Mouse (Mus musculus) C2C12 (cell line): ENCODE measurements around the gene Rasal1.

Experiments used
- CTCF ChIP-seq: IDR thresholded peaks from one replicate; pipeline ENCODE4 v1.5.1; 2011; ENCODE audit not compliant: control insufficient read depth, insufficient read depth, insufficient read length
- MAX ChIP-seq: IDR thresholded peaks from one replicate; pipeline ENCODE4 v1.6.1; 2011; ENCODE audit warnings: mild to moderate bottlenecking, control low read depth

- no peak for TF ChIP-seq CTCF
- TF ChIP-seq MAX: no peak
Measured at GRCm38 (mm10) chr5:120634131-120634530, 14.5 kb upstream of the Rasal1 start, which contains the start of gene Cfap73.
